Mouse (Mus musculus): ENCODE measurements around the gene Tfeb.

Gene Tfeb

DNA sequence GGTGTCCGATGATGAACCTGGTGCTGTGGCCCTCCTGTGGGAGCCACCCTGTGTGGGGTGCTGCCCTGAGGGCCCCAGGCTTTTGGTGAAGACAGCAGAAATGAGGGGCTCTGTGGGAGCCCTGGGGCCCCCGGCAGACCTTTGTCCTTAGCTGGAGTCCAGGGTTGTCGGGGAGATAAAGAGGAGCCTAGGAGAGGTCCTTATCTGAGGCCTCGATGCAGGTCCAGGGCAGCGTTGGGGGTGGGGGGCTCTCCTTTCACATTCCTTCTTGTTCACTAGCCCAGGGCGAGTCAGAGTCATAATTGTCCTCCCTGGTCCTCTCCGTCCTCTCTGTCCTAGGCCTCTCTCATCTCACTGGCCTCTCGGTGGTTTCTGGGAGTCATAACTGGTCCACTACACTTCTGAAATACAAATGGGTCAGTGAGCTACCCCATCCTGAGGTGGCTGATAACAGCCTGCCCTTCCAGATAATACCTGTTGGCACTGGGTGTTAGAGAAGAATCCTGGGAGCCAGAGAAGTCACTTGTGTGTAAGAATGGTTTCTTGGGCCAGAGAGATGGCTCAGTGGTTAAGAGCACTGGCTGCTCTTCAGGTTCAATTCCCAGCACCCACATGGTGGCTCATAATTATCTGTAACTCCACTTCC is 16.4 kb downstream of the Tfeb start:
- DNase-seq (ENCODE audit: low spot score in 2 of 2): no peak

DNA sequence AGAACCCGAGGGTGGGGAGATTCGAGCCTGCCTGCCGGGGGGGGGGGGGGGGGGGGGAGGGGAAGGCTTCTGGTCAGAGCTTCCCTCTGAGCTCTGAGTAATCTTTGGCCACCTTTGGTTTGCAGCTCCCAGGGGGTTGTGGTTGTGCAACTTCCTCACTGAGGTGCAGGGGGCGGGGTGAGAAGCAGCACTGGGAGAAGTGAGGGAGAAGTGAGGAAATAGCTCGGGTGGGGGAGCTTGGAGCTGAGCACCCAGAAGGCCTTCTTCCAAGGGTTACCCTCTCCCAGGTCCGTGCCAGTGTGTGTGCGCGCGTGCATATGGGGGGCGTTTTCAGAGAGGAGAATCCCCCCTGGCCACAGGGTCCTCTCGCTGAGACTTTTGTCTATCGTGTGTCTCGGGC is 17.4 kb downstream of the Tfeb start:
- no peak for DNase-seq (ENCODE audit: low spot score in 2 of 2)

DNA sequence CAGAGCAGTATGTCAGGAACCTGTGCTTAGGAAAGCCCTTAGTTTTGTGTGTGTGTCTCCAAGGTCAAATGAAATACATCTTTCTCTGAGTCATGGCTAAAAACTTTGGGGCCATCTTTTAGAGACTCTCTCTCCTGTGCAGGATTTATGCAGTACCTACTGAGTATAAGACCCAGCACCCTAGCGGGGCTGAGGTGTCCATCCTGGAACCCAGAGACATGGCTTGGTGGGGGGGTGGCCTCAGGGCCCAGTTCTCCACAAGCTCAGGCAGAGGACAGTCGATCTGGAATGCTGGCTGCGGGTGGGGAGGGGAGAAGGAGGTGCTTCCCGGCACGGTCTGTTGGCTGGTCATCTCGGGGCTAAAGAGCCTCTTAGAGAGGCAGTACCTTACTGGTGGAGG is 19.5 kb downstream of the Tfeb start:
- DNase-seq (ENCODE audit: low spot score in 2 of 2): no peak

DNA sequence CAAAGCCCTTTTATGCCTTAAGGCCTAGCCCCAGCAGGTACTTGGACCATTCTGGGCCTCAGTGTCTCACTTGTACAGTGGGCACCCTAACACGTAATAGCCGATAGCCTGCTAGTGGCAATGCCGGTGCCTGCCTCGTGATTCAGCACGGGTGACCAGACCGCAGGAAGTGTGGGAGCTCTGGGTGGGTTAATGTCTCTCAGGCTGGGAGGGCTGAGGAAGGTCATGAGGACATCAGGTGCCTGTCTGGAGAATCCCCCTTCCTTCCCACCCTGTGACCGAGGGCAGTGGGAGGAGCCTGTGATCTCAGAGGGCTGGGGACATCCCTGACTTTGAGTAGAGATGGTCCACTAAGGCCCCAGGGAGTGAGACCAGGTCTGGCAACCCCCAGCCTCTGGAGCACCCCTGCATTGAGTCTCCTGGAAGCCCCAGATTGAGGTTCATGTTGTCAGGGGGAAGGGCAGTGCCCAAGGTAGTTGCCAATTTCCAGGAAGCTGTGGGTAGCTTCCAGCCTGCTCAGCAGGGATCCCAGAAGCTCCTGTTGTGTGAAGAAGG is 20.3 kb downstream of the Tfeb start:
- DNase-seq (ENCODE audit: low spot score in 2 of 2): no peak

DNA sequence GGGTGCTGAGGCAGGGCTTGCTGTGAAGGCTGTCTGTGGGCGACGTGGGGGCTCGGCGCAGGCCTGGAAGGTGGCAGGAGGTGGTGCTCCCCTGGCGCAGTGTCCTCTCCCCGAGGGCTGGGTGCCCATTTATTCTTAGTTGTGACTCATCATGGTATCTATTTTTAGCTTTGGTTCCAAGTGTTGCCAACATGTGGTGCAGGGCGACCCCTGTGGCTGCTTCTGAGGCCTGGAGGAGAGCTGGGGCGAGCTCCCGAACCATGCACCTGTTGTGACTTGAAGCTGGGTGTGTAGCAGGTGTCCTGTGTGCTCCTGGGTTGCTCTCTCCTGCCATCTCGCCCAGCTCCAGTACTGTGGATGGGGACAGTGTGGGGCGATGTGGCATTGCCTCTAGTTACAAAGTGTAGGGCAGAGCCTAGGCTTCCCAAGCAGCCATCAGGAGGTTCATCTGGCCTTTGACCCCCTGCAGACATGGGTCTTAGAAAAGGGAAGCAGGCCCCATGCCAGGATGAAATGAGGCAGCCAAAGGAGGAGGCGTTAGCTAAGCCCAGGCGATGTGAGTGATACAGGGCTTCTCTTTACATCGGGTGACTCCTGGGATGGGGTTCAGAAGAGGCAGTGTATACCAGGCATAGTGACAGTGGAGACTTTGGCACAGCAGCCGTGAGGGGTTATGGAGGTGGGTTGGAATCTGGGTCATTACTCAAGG is 23.0 kb downstream of the Tfeb start:
- DNase-seq (ENCODE audit: low spot score in 2 of 2): peak in 1 of 2 experiments; percentile 38

DNA sequence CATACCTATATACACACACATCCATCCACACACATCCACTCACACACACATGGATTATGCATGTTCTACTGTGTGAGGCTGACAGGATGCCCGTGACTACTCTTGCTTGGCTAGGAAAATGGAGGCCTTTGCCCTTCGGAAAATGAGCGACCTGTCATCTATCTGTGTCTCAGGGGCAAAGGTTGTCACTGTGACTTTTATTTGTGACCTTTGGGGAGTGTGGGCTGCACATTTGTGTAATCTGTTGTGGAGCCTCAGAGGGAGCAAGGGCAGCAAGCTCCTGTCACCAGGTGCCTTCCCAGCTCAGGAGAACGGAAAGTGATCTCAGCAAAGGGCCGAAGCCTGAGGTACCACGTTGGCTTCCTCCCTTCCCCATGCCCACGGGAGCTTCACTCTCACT is 25.2 kb downstream of the Tfeb start:
- no peak for DNase-seq (ENCODE audit: low spot score in 2 of 2)

DNA sequence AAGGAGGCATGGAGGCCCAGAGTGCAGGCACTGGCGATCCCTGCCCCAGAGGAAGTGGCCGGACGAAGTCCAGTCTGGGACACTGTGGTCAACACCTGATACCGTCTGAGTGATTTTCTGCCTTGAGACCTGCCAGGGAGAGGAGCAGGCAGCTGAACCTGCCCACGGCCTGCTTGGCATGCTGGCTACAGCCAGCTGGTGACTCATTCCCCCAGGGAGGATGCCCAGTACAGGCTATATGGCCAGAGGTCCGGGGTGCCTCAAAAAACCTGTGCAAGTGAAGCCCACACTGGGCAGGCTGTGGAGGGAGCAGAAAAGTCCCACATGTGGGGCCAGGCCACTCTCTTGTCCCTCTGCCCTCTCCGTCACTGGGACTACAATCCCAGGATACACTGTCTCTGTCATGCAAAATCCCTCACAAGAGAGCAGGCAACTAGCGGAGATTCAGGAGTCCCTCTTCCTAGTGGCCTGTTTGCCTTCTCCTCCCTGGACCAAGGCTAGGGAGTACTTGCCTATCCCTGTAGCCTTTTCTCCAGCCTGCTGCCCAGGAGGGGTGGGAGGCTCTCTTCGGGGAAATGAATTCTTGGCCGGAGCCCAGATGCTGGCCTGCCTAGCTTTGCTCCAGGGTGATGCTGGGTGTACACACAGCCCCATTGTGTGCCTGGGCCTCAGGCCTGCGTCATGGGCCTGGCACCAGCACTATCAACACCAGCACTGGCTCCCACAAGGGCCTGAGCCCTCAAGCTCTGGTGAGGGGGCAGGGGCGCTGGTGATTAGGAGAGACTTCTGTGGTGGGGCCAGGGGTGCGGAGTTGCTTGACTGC is 25.9 kb downstream of the Tfeb start:
- peak; percentile 62 to 74 for DNase-seq (ENCODE audit: low spot score in 2 of 2)

DNA sequence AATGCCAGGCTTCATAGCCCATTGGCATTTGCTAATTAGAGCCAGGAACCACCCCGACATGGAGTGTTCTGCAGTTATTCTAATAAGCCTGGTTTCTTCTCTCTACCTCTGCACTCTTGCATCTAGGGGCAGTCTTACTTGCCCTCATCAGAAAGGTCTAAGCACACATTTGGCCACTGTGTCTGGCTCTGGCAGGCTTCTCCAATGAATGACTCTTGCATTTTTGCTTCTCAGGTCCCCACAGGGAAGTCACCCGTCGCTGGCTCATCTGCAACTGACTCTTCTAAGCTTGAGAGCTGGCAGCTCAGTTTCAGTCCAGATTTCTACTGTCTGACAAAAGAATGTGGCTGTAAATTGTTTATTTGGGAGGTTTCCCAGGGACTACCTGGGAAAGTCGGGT is 29.2 kb downstream of the Tfeb start:
- DNase-seq (ENCODE audit: low spot score in 2 of 2): no peak

DNA sequence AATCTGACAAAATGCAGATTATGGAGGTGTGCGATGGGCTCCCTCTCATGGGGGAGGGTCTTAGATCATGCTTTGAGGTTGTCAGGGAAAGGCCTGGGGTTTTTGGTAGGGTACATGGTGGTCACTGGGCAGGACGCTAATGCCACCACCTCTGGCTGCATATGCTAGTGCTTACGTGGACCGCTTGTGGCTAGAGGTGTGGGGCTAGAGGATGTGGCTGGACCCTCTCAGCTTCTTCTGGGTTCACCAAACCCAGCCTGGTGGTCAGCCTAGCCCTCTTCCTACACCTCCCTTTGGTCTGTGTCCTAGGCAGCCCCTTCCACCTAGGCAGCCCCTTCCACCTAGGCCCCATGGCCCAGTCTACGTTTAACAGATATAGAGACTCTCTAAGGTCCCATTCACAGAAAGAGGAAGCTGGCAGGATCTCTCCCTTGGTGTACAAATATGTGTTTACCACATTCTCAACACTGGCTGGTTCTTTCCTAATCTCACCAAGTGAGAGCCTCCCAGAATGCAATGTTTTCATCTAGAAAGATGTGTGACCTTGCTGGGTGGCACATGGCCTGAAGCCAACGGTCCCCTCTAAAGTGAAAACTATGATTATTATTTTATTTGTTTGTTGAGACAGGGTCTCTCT is 29.7 kb downstream of the Tfeb start:
- no peak for DNase-seq (ENCODE audit: low spot score in 2 of 2)

DNA sequence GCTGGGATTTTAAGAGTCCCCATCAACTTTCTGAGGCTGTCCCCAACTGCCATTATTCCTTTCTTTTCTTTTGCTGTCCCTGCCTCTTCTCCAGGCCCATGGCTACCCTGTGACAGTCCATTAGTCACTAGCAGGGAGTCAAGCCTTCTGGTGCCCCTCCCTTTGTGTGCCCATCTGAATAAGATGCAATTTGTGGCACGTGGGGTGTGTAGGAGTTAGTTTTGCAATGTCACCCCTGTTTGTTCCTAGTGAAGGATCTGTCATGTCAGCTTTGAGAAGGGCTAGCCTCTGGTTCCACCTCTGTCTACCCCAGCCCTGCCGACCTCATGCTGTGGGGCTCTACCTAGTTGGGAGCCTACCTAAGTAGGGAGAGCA is 30.2 kb downstream of the Tfeb start:
- no peak for DNase-seq (ENCODE audit: low spot score in 2 of 2)

DNA sequence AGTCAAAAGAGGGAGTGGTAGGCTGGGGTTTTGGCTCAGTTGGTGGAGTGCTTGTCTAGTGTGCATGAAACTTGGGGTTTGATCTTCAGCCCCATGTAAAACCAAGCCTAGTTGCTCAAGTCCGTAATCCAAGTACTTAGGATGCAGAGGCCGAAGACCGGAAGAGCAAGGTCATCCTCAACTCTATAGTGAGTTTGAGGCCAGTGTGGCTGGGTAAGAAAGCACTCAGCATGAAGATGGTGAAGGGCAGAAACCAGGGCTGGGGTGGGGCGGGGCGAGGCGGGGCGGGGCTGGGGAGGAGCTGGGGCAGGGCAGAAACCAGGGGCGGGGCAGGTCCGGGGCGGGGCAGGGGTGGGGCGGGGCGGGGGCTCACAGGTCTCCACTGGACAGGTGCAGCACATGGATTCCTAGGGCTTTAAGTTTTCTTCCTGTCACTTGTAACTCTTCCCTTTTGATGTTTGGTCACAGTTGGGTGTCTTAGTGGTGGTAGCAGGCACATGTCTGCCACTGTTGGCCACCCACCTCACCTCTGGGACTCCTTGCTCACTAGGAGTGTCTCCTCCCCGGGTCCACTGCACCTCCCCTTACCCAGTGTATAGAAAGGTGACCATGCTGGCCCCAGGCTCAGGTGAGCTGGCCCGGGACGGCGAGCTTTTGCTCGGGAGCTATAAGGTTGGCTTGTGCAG is 30.8 kb downstream of the Tfeb start:
- no peak for DNase-seq (ENCODE audit: low spot score in 2 of 2)

DNA sequence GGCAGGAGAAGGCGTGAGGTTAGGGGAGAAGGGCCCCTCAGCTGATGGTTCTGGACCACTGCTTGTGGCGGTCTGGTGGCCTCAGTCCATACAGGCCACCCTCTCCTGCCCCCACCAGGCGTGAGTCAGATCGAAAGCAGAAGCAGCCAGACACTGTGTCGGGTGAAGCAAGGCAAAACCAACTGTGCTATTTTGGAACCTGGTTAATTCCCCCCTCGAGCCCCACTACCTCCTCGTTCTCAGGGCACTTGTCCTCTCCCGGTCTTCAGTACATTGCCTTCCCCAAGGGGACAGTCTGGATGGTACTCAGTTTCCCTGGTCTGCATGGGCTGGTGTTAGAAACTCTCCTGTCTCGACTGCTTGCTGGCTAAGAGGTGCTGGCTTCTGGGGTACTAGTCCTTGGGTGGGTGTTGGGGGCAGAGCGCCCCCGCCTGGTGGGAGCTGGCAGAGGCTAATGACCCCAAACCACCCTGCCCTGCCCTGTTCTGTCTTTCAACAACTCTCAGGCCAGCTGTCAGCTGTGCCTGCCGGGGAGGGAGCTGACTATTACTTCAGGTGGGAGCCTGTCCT is 32.0 kb downstream of the Tfeb start:
- DNase-seq (ENCODE audit: low spot score in 2 of 2): peak; percentile 15 to 32

DNA sequence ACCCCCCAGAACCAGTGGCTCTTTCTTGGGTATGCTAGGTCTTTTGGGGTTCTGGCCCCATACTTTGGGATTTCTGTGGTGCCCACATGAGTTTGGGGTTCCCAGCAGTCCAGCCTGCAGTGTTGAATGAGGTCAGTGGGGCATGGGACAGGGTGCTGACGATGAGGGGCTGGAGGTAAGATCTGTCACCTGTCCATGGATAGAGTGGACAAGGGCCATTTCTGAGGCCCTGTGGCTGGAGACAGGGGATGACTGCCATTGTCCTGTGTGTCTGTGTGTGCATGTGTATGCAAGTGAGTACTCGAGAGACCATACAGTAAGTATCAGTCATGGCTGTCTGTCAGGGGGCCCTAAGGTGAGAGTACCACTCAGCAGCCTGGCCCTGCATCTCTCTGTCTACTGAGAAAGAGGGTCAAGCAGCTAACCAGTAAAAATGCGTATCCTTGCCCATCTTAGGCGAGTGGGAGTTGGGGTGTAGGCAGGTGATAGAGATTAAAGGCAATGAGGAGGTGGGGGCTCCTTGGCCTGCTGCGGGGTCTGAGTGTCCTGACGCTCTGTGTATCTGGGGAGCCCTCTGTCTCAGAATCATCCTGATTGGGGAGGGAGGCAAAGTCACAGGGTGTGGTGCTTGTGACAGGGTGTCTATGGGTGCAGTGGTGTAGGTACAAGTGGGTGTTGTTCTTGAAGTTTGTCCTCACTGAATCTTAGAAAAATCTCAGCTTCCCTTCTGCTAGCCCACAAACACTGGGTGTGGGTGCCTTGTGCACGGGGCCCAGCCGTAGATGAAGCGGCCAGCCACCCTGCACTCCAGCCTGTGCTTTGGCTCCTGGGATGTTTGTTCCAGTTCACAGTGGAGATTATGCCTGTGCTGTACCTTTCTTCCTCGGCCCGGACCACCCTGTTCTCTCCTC is 32.8 kb downstream of the Tfeb start:
- no peak for DNase-seq (ENCODE audit: low spot score in 2 of 2)

DNA sequence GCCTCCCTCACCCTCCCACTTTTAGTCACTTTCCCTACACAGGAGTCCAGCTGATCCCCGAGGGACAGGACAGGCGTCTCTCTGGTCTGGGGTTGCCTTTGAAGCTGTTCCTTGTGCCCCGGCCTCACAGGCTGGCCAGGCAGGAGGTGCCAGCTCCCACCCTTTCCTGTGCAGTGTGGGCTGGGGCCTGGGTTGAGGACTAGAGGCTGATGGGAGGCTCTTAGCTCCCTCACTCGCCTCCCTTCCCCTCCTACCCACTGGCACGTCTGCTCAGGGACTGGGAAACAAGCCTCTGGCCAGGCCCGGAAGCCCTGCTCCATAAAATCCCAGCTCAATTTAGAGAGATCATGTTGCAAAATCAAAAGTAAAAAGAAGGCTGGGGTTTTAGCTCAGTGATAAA is 36.8 kb downstream of the Tfeb start:
- DNase-seq (ENCODE audit: low spot score in 2 of 2): no peak

DNA sequence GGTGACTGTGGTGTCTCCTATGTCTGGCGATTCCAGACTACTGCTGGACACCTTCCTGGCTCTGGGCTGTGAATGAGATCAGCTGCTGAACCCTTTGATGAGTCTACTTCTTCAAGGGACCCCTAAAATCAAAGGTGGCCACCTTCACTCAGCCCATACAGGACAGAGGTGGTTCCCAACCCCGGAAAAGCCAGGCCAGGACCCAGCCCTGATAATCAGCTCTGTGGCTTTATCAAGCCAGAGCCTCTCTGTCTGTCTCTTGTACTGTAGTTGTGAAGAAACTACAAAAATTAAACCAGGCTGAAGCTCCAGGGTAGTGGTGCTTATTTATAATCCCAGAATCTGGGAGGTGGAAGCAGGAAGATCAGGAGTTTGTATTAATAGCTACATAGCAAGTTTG is 40.3 kb downstream of the Tfeb start:
- no peak for DNase-seq (ENCODE audit: low spot score in 2 of 2)

DNA sequence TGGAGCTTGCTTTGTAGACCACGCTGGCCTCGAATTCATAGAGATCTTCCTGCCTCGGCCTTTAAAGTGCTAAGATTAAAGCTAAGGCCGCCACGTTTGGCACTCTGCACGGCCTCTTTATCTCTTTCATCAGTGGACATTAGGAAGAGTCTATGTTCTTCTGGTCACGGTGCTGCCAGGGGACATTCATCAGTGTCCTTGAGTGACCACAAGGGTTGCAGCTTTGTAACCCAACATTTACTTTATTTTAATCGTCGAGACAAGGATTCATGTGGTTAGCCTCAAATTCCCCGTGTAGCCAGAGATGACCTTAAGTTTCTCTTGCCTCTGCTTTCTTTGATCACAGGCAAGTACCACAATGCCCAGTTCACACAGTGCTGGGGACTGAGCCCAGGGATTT is 43.6 kb downstream of the Tfeb start:
- no peak for DNase-seq (ENCODE audit: low spot score in 2 of 2)

DNA sequence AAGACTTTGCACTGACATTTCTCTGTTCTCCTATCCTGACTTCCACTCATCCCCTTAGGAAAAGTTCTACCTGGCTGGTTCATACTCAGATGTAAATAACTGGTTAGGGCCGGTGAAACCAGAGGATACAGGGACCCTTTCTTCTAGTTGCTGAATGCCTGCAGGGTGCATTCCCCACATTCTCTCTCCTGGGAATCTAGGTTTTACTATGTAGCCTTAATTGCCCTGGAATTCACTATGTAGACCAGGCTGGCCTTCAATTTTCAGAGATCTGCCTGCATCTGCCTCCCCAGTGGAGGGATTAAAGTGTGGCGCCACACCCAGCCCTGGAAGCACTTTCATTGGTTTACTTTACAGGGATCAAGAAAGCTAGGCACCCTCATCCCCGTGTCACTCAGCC is 45.7 kb downstream of the Tfeb start:
- DNase-seq (ENCODE audit: low spot score in 2 of 2): no peak

DNA sequence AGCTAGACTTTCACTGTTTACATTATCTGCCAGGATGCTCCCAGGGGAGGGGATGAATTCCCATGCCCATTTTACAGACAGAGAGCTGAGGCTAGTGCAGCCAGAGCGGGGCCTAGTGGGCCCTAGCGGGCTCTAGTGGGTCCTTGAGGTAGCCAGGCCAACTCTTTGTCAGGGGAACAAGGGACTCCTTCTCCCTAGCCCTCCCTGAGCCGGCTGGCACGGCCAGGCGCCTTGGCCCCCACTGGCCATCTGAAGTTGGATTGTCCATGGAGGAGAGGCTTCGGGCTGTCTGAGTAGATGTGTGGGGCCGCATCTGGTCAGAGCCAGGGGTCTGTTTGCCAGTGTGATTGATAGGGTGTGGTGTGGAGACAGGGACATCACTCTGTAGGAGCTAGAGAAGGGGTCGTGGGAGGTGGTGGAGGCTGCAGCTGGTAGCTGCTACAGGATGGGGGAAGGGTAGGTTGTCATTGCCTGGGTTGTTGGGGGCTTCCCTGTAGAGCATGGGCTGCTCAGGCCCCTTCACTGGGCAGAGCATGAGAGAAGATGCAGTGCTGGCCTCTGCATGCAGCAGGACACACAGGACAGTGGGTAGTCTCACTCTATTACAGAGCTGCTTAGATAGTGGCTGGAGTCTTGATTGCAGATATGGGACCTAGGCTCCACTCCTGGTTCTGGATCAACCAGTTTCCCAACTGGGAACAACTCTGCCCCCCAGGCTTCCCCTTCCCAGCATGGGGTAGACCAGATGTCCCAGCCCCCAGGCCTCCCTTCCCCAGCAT is 46.8 kb downstream of the Tfeb start:
- DNase-seq (ENCODE audit: low spot score in 2 of 2): no peak

DNA sequence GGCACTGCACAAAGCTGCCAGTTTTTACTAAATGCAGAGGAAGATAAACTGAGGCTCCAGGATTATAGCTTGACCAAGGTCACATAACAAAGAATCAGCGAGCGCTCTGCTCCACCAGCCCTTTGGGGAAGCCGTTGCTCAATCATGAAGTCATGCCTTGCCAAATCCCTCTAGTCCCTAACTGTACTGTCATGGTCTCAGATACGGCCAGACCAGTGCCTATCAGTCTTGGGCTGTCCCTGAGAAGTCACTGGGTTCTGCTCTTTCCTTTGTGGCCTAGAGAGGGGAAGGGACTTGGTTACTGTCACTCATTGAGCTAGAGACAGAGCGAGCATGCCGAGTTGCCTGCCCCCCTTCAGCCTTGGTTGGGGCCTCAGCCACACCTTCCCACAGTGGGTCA is 47.6 kb downstream of the Tfeb start:
- no peak for DNase-seq (ENCODE audit: low spot score in 2 of 2)
